Mouse (Mus musculus) liver, embryonic 12.5 days (tissue): ENCODE results near the gene Ubl4a. TPM values are rescaled to one million over a fixed set of nuclear protein-coding genes. Genes with fewer than 3 reads are reported as not detected.
A peak's percentile ranks its signal among the peaks of the same experiment; 100 is the strongest.
"Not testable (repeated sequence)": the region's sequence is repeated elsewhere in the genome, so short reads cannot be mapped to it uniquely, and the experiment has no call there.

Experiments
- ATAC-seq: fragments of 200-750 bp; cut with Nextera tagmentation; 2 replicates; pipeline ENCODE4 v1.8.0; 2017; ENCODE audit warnings: moderate number of reproducible peaks, mild to moderate bottlenecking, moderate library complexity
- H3K27ac ChIP-seq: fragments of 300-500 bp; sonication (generic); 2 replicates; pipeline ENCODE4 v1.5.1; 2016; ENCODE audit warnings: mild to moderate bottlenecking
- H3K27me3 ChIP-seq: fragments of 300-500 bp; sonication (generic); replicated peaks from 2 replicates; pipeline ENCODE4 v1.6.1; 2016; ENCODE audit warnings: mild to moderate bottlenecking, moderate library complexity
- H3K36me3 ChIP-seq: fragments of 300-500 bp; sonication (generic); 2 replicates; pipeline ENCODE4 v1.6.1; 2016; ENCODE audit warnings: mild to moderate bottlenecking, moderate library complexity
- H3K4me1 ChIP-seq: fragments of 300-500 bp; sonication (generic); 2 replicates; pipeline ENCODE4 v1.6.1; 2016
- H3K4me2 ChIP-seq: fragments of 300-500 bp; sonication (generic); 2 replicates; pipeline ENCODE4 v1.6.1; 2016; ENCODE audit warnings: mild to moderate bottlenecking, moderate library complexity
- H3K4me3 ChIP-seq: fragments of 300-500 bp; sonication (generic); 2 replicates; pipeline ENCODE4 v1.5.1; 2016; ENCODE audit warnings: mild to moderate bottlenecking, moderate library complexity
- H3K9ac ChIP-seq: fragments of 300-500 bp; sonication (generic); 2 replicates; pipeline ENCODE4 v1.6.1; 2016; ENCODE audit warnings: mild to moderate bottlenecking, moderate library complexity
- H3K9me3 ChIP-seq: fragments of 300-500 bp; sonication (generic); replicated peaks from 2 replicates; pipeline ENCODE4 v1.6.1; 2016; ENCODE audit warnings: mild to moderate bottlenecking, moderate library complexity
- WGBS: fragments of 180-500 bp; shearing (Covaris S2); methylation state at CpG from one replicate; pipeline ENCODE4 v1.1.7; 2016; ENCODE audit not compliant: insufficient replicate concordance; 5-methylcytosine and 5-hydroxymethylcytosine counted together
- polyA plus RNA-seq: library from polyadenylated mRNA; unstranded; fragments of >200 nt; fragmentation: Nextera tagmentation; extraction: Ambion mirVana; gene quantifications from 2 replicates; pipeline ENCODE4 v1.2.1, GENCODE M21; 2016

The Ubl4a gene
- 50.1 and 50.7 TPM in 2 replicates for polyA plus RNA-seq

GRCm38 (mm10) chrX:74372888-74373549 lies at the start of gene Ubl4a, which contains the start of gene Slc10a3:
Gene Ubl4a, minus strand, starts transcription at chrX:74373218.
Gene Slc10a3, minus strand, starts transcription at chrX:74373349.
- peaks cover 9% of the 10 kb centered on the region; the same call in 1 of the 2 replicates for H3K36me3 ChIP-seq

GRCm38 (mm10) chrX:74413377-74413776 lies 40.4 kb upstream of the Ubl4a start:
- no peaks in the 10 kb centered on the region for H3K9me3 ChIP-seq
- H3K36me3 ChIP-seq: peaks cover 48% of the 10 kb centered on the region
- H3K27ac ChIP-seq: no peak overlapping the region
- H3K9ac ChIP-seq: no peak overlapping the region
- ATAC-seq: 0 out of 2 replicates have a peak, but pooled peaks have one; percentile 49
- H3K4me3 ChIP-seq: no peak overlapping the region
- no peaks in the 10 kb centered on the region for H3K27me3 ChIP-seq
- H3K4me1 ChIP-seq: no peaks in the 10 kb centered on the region
- no peak overlapping the region for H3K4me2 ChIP-seq

More at GRCm38 (mm10) chrX:74372888-74373549, at the start of gene Ubl4a, which contains the start of gene Slc10a3:
- Histone ChIP-seq H3K27ac (peak within 1 kb of the TSS; percentile 56; the same call in 1 of the 2 replicates), H3K27me3 (no peaks in the 10 kb centered on the region), H3K4me3 (peak within 1 kb of the TSS; percentile 59), H3K9ac (peak within 1 kb of the TSS; percentile 67), H3K4me1 (peaks cover 27% of the 10 kb centered on the region), H3K4me2 (peak within 1 kb of the TSS; percentile 71), H3K9me3 (no peaks in the 10 kb centered on the region)
- ATAC-seq: peak; percentile 90
- 13% methylated on average over 32 of the region's 32 CpGs for WGBS

DNA sequence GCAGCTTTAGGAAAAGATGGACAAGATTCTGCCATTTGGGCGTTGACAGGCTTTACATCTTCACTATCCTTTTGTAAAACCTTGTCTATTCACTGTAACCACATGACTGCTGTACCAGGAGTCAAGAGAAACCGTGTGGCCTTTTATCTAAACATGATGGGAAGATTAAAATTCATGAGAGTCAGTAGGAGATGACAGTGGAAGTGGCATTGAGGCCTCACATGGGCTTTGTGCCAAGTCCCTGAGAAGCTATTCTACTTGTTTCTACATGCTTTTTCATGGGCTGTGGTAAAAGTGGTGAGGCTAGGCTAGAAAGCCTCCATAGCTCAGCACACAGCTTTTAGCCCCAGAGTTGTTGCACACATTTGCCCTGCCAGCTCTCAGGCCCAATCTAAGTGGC lies 35.3 kb upstream of the Ubl4a start:
- no peak for ATAC-seq
- Histone ChIP-seq H3K4me2 (no peak overlapping the region), H3K9ac (no peak overlapping the region), H3K27ac (no peak overlapping the region), H3K4me1 (no peaks in the 10 kb centered on the region), H3K27me3 (no peaks in the 10 kb centered on the region), H3K4me3 (no peak overlapping the region), H3K36me3 (peaks cover 37% of the 10 kb centered on the region), H3K9me3 (no peaks in the 10 kb centered on the region)
- WGBS: 65% methylated on average over 2 of the region's 2 CpGs

DNA sequence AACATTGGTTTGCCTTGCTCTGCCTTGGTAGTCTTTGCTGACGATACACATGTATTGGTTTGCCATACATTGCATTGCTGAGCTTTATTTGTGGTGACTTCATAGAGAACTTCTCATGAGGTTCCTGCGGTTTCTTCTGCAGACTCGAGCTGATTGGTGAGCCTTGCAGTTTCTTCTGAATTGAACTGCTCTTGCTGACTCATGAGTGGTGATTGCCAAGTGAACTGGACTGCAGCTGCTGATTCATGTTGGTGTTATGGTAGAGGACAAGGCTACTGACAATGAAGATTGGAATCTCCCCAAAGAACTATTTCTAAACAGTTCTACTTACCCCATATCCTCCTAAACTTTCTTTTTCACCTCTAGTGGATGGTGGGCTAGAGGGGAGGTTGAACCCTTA lies 27.1 kb upstream of the Ubl4a start:
- no peaks in the 10 kb centered on the region for H3K4me1 ChIP-seq
- H3K4me2 ChIP-seq: no peak overlapping the region
- H3K4me3 ChIP-seq: no peak overlapping the region
- 67% methylated on average over 3 of the region's 3 CpGs for WGBS
- no peak overlapping the region for H3K27ac ChIP-seq
- H3K9ac ChIP-seq: no peak overlapping the region
- H3K9me3 ChIP-seq: no peaks in the 10 kb centered on the region
- no peaks in the 10 kb centered on the region for H3K27me3 ChIP-seq
- H3K36me3 ChIP-seq: no peaks in the 10 kb centered on the region
- no peak for ATAC-seq

DNA sequence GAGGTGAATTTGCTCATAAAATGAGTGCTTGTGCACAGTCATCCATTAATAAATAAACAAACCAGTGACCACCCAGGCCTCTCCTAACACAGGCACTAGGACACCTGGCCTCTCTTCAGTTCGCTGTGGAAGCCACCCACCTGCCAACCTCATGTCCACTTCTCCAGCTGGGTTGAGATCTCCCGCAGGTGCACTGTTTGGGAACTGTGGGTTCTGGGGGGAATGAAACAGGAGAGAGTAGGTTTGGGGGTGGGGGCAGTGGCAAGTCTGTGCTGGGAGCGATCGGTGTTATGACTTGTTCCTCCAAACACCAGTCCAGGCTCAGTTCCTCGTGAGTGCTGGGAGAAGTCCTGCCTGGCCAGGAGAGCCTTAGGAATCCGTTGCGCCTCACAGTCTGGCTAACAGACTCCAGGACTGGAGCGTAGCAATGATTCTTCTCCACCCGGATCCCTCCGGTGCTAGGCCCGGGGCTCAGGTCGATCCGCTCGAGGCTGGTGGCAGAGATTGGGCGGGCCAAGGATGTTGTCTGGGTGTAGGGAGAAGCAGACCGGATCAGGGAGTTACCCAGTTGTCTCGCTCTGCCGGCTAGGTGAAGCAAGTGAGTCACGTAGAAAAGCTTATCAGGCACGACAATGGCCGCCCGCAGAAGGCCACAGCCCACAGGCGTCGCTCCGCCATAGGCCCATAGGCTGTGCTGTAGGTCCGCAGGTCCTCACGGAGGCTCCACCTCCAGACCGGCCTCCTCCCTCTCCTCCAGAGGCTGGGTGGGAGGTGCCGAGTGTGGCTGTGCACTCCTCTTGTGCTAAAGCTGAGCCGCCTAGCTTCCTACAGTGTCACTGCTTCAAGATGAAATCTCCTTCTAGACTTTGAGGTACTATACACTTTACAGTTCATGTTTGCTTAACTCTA lies 19.8 kb upstream of the Ubl4a start, which contains the start of the genes Fam3a and Ikbkg:
Gene Fam3a, minus strand, starts transcription at position 738 of the 909 bp plus-strand sequence.
Gene Ikbkg, plus strand, starts transcription at position 756 of the 909 bp plus-strand sequence.
- H3K4me3 ChIP-seq: peak within 1 kb of the TSS; percentile 60
- H3K27me3 ChIP-seq: no peaks in the 10 kb centered on the region
- peak within 1 kb of the TSS; percentile 75 for H3K4me2 ChIP-seq
- H3K36me3 ChIP-seq: no peaks in the 10 kb centered on the region
- peaks cover 21% of the 10 kb centered on the region for H3K4me1 ChIP-seq
- peak; percentile 100 for ATAC-seq
- no peaks in the 10 kb centered on the region for H3K9me3 ChIP-seq
- H3K9ac ChIP-seq: peak within 1 kb of the TSS; percentile 76
- H3K27ac ChIP-seq: peak within 1 kb of the TSS; percentile 89
- WGBS: 12% methylated on average over 27 of the region's 30 CpGs

- Histone ChIP-seq H3K36me3 (peaks cover 22% of the 10 kb centered on the region), H3K4me3 (no peak overlapping the region), H3K27ac (peak overlapping the region; percentile 70), H3K9ac (no peak overlapping the region), H3K4me2 (peak overlapping the region; percentile 16; the same call in 1 of the 2 replicates), H3K27me3 (no peaks in the 10 kb centered on the region), H3K9me3 (no peaks in the 10 kb centered on the region), H3K4me1 (peaks cover 42% of the 10 kb centered on the region)
- ATAC-seq: peak; percentile 38; the same call in 1 of the 2 replicates
These were observed 15.1 kb upstream of the Ubl4a start for GRCm38 (mm10) chrX:74388153-74388552.

- H3K9ac ChIP-seq: no peak overlapping the region
- H3K36me3 ChIP-seq: peaks cover 22% of the 10 kb centered on the region
- H3K27me3 ChIP-seq: no peaks in the 10 kb centered on the region
- peak overlapping the region; percentile 20; the same call in 1 of the 2 replicates for H3K27ac ChIP-seq
- H3K4me1 ChIP-seq: peaks cover 39% of the 10 kb centered on the region
- 30% methylated on average over 2 of the region's 2 CpGs for WGBS
- no peak overlapping the region for H3K4me3 ChIP-seq
- ATAC-seq: peak; percentile 86
- no peaks in the 10 kb centered on the region for H3K9me3 ChIP-seq
- H3K4me2 ChIP-seq: peak overlapping the region; percentile 20
These were observed 11.4 kb upstream of the Ubl4a start for GRCm38 (mm10) chrX:74384451-74384850.

DNA sequence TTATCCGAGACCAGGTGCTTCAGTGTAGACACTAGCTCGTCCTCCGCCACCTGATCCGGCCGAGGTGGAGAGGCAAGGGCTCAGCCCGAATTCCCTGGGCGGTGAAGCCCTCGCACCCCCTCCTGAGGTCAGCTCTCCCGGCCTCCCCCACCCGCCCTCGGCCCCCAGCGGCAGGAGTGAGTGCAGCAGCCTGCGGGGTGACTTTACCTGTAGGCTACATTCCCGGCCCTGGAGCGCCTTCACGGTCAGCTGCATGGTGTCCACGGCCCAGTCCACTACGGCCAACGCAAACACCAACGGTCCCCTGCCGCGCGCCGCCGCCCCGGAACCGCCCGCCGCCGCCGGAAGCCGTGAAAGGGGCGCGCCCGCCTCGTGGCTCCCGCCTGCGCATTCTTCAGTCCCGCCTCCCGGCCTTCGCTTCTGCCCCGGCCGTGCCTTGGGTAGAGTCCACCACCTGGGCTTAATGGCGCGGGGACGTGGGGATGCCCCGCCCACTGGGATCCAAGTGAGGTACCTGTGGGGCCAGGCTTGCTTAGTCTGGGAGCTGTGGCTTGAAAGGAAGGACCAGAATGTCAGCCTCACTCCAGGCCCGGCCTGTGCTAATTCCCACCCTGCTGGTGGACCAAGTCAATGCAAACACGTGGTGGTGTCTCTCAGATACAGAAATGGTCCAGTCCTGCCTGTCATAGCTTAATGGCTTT lies 4.7 kb downstream of the Ubl4a start:
- peaks cover 42% of the 10 kb centered on the region for H3K4me1 ChIP-seq
- H3K9ac ChIP-seq: peak overlapping the region; percentile 85
- WGBS: 14% methylated on average over 46 of the region's 49 CpGs
- H3K27ac ChIP-seq: peak overlapping the region; percentile 77
- H3K4me3 ChIP-seq: peak overlapping the region; percentile 74
- peak; percentile 80 for ATAC-seq
- peak overlapping the region; percentile 78 for H3K4me2 ChIP-seq
- H3K36me3 ChIP-seq: peaks cover 25% of the 10 kb centered on the region
- H3K9me3 ChIP-seq: no peaks in the 10 kb centered on the region
- H3K27me3 ChIP-seq: no peaks in the 10 kb centered on the region; the same call in 1 of the 2 replicates

- 56% methylated on average over 10 of the region's 10 CpGs for WGBS
- H3K9ac ChIP-seq: peak overlapping the region; percentile 85
- peak overlapping the region; percentile 78 for H3K4me2 ChIP-seq
- H3K36me3 ChIP-seq: peaks cover 25% of the 10 kb centered on the region
- peaks cover 38% of the 10 kb centered on the region for H3K4me1 ChIP-seq
- no peak for ATAC-seq
- no peaks in the 10 kb centered on the region for H3K9me3 ChIP-seq
- H3K27ac ChIP-seq: peak overlapping the region; percentile 77
- no peaks in the 10 kb centered on the region; the same call in 1 of the 2 replicates for H3K27me3 ChIP-seq
- H3K4me3 ChIP-seq: peak overlapping the region; percentile 74
These were observed 5.5 kb downstream of the Ubl4a start for GRCm38 (mm10) chrX:74367512-74367911.

DNA sequence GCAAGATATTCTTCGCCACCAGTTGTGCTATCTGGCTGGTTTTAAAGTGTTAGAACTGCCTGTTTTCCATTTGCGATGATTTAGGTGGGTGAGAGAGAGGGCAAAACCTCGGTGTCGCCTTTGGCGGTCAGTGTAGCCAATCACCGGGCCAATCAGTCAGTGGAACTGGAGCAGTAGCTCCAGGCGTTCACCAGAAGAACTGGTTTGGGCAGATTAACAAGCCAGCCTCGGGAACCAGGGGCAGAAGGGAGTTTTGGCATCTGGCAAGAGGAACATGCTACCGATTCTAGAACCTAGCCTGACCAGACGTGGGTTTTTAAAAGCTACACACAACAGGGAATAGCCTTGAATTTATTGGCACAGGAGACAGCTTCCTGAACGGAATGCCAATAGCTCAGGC lies 13.8 kb downstream of the Ubl4a start:
- H3K4me3 ChIP-seq: no peak overlapping the region
- no peak overlapping the region for H3K9ac ChIP-seq
- no peak overlapping the region for H3K4me2 ChIP-seq
- H3K36me3 ChIP-seq: no peaks in the 10 kb centered on the region
- H3K9me3 ChIP-seq: no peaks in the 10 kb centered on the region
- no peaks in the 10 kb centered on the region for H3K4me1 ChIP-seq
- no peak for ATAC-seq
- H3K27ac ChIP-seq: no peak overlapping the region
- 36% methylated on average over 11 of the region's 11 CpGs for WGBS
- H3K27me3 ChIP-seq: 0 out of 2 replicates have a peak, but pooled peaks cover 7% of the 10 kb centered on the region

- H3K36me3 ChIP-seq: not testable (repeated sequence)
These were observed 15.9 kb downstream of the Ubl4a start for GRCm38 (mm10) chrX:74357069-74357468.

More at GRCm38 (mm10) chrX:74357069-74357468, 15.9 kb downstream of the Ubl4a start:
- H3K4me2 ChIP-seq, H3K4me3 ChIP-seq, H3K9me3 ChIP-seq, H3K9ac ChIP-seq, ATAC-seq, H3K27ac ChIP-seq, H3K4me1 ChIP-seq, H3K27me3 ChIP-seq: not testable (repeated sequence)
- WGBS: 81% methylated on average over 3 of the region's 3 CpGs
